Mouse (Mus musculus) limb, embryonic 14.5 days (tissue): ENCODE results near the gene 4933407L21Rik. TPM values are rescaled to one million over a fixed set of nuclear protein-coding genes. Genes with fewer than 3 reads are reported as not detected.

Experiments
- ATAC-seq: fragments of 200-750 bp; cut with Nextera tagmentation; 2 replicates; pipeline ENCODE4 v1.8.0; 2017; ENCODE audit warnings: low read depth, moderate number of reproducible peaks, moderate TSS enrichment; ENCODE audit not compliant: low FRiP score
- DNase-seq: peaks from one replicate; pipeline ENCODE4 v3.0.0-alpha.2; 2015; ENCODE audit warnings: low spot score
- H3K27ac ChIP-seq: fragments of 300-500 bp; sonication (generic); replicated peaks from 2 replicates; pipeline ENCODE4 v1.5.1; 2014; ENCODE audit warnings: low read depth, mild to moderate bottlenecking, low read length, moderate library complexity, mixed read lengths
- H3K27me3 ChIP-seq: fragments of 300-500 bp; sonication (generic); 2 replicates; pipeline ENCODE4 v1.6.1; 2014; ENCODE audit warnings: low read length, mixed read lengths; ENCODE audit not compliant: control insufficient read depth, insufficient read depth
- H3K36me3 ChIP-seq: fragments of 300-500 bp; sonication (generic); 2 replicates; pipeline ENCODE4 v1.6.1; 2014; ENCODE audit warnings: mild to moderate bottlenecking, low read length, moderate library complexity, mixed read lengths; ENCODE audit not compliant: control insufficient read depth, insufficient read depth
- H3K4me1 ChIP-seq: fragments of 300-500 bp; sonication (generic); 2 replicates; pipeline ENCODE4 v1.6.1; 2014; ENCODE audit warnings: antibody characterized with exemption, low read length, mixed read lengths; ENCODE audit not compliant: control insufficient read depth, insufficient read depth
- H3K4me2 ChIP-seq: fragments of 300-500 bp; sonication (generic); replicated peaks from 2 replicates; pipeline ENCODE4 v1.6.1; 2014; ENCODE audit warnings: low read depth, mild to moderate bottlenecking, low read length, moderate library complexity; ENCODE audit not compliant: severe bottlenecking
- H3K4me3 ChIP-seq: fragments of 300-500 bp; sonication (generic); replicated peaks from 2 replicates; pipeline ENCODE4 v1.5.1; 2014; ENCODE audit warnings: low read length
- H3K9ac ChIP-seq: fragments of 300-500 bp; sonication (generic); 2 replicates; pipeline ENCODE4 v1.6.1; 2014; ENCODE audit warnings: mild to moderate bottlenecking, low read depth, low read length, moderate library complexity; ENCODE audit not compliant: severe bottlenecking
- H3K9me3 ChIP-seq: fragments of 300-500 bp; sonication (generic); 2 replicates; pipeline ENCODE4 v1.6.1; 2016; ENCODE audit warnings: low read length; ENCODE audit not compliant: control insufficient read depth
- POLR2A ChIP-seq: fragments of 200-500 bp; IDR thresholded peaks from 2 replicates; pipeline ENCODE4 v1.8.0; 2012; ENCODE audit warnings: inconsistent platforms, mild to moderate bottlenecking, moderate library complexity, borderline replicate concordance; ENCODE audit not compliant: insufficient read depth, insufficient read length; ENCODE audit errors: extremely low read depth
- WGBS: fragments of 180-500 bp; shearing (Covaris S2); extraction: QIAGEN DNeasy Blood & Tissue Kit; methylation state at CpG from one replicate; pipeline ENCODE4 v1.1.7; 2014; 5-methylcytosine and 5-hydroxymethylcytosine counted together
- polyA plus RNA-seq, 2 experiments: library from polyadenylated mRNA; depleted of rRNA in 1 of 2; stranded (reverse) in 1 of 2; unstranded in 1 of 2; fragments of >200 nt; fragmentation: Nextera tagmentation in 1 of 2; extraction: Ambion mirVana in 1 of 2; gene quantifications; 2 replicates each; pipeline versions ENCODE4 v1.2.1 to v1.2.3; 2012 to 2014

Gene 4933407L21Rik
- polyA plus RNA-seq, 2 experiments: 0.66 to 1.2 TPM

DNA sequence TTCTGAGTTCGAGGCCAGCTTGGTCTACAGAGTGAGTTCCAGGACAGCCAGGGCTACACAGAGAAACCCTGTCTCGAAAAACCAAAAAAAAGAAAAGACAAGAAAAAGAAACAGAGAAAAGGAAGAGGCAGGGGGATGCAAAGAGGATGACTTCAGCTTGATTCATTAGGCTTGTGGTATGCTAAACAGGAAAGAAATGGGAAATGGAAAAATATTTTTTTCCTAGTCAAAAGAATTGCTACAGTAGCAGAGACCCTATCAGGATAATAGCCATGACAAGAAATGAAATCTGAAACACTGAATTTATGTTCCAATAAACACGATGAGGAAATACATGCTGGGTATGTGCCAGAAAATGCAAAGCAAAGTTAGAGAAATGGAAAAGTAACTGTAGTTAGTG, 26.9 kb downstream of the 4933407L21Rik start:
- Histone ChIP-seq H3K9ac (no peak overlapping the region), H3K27ac (no peak overlapping the region), H3K4me1 (peaks cover 4% of the 10 kb centered on the region; the same call in 1 of the 2 replicates), H3K27me3 (no peaks in the 10 kb centered on the region), H3K4me2 (no peak overlapping the region), H3K36me3 (no peaks in the 10 kb centered on the region), H3K4me3 (no peak overlapping the region), H3K9me3 (no peaks in the 10 kb centered on the region)
- no peak for TF ChIP-seq POLR2A
- ATAC-seq: no peak
- WGBS: 57% methylated on average over 3 of the region's 3 CpGs
- DNase-seq: no peak

- H3K36me3 ChIP-seq: no peaks in the 10 kb centered on the region
- peaks cover 4% of the 10 kb centered on the region; the same call in 1 of the 2 replicates for H3K4me1 ChIP-seq
- no peak overlapping the region for H3K4me2 ChIP-seq
- no peak overlapping the region for H3K9ac ChIP-seq
- H3K9me3 ChIP-seq: no peaks in the 10 kb centered on the region
- no peak for ATAC-seq
- 84% methylated on average over 5 of the region's 5 CpGs for WGBS
- H3K27me3 ChIP-seq: no peaks in the 10 kb centered on the region
- no peak for DNase-seq
- H3K27ac ChIP-seq: no peak overlapping the region
- no peak overlapping the region for H3K4me3 ChIP-seq
- no peak for TF ChIP-seq POLR2A
These were observed 29.0 kb downstream of the 4933407L21Rik start for GRCm38 (mm10) chr1:85957290-85957689.

GRCm38 (mm10) chr1:85957942-85958619, 29.8 kb downstream of the 4933407L21Rik start:
- Histone ChIP-seq H3K4me3 (no peak overlapping the region), H3K4me2 (no peak overlapping the region), H3K9ac (no peak overlapping the region), H3K27ac (no peak overlapping the region), H3K27me3 (no peaks in the 10 kb centered on the region), H3K9me3 (no peaks in the 10 kb centered on the region), H3K36me3 (no peaks in the 10 kb centered on the region), H3K4me1 (peaks cover 4% of the 10 kb centered on the region; the same call in 1 of the 2 replicates)
- ATAC-seq: no peak
- WGBS: 39% methylated on average over 9 of the region's 9 CpGs
- DNase-seq: no peak
- no peak for TF ChIP-seq POLR2A

DNA sequence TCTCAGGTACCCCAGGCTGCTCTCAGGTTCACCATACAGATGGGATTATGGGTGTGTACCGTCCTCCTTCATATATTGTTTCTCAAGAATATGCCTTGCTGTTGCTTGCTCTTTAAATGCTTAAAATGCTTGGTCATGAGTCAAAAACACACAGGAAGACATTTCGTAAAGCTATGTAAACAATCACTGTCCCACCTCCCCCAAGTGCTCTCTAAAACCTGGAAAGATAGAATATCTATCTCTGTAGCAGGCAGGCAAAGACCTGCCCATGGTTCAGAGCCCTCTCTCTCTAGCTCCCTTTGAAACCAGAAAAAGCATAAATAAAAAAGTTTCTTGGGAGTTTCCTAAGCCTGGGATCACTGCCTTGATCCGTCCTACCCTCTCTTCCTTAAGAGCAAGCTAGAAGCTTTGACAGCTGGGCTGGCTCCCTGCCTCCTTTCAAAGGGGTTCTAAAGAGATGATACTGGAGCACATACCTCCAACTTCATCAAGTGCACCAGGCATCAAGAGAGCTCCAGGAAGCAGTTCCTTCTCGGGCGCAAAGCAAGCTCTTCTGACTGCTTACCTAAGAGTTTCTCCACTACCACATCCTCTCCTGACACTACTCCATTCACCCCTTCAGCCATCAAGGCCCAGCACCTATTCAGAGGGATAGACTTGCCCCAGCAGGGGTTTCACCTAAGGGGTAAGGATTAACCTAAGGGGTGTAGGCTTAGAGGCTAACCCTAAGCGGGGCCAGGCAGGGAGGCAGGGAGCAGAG, 31.0 kb downstream of the 4933407L21Rik start:
- no peaks in the 10 kb centered on the region for H3K27me3 ChIP-seq
- ATAC-seq (no peak), DNase-seq (no peak)
- TF ChIP-seq POLR2A: no peak
- H3K9me3 ChIP-seq: no peaks in the 10 kb centered on the region
- WGBS: 72% methylated on average over 6 of the region's 6 CpGs
- no peaks in the 10 kb centered on the region for H3K36me3 ChIP-seq
- no peak overlapping the region for H3K9ac ChIP-seq
- H3K4me2 ChIP-seq: no peak overlapping the region
- H3K27ac ChIP-seq: no peak overlapping the region
- peaks cover 4% of the 10 kb centered on the region; the same call in 1 of the 2 replicates for H3K4me1 ChIP-seq
- H3K4me3 ChIP-seq: no peak overlapping the region

- H3K9ac ChIP-seq: no peak overlapping the region
- no peak overlapping the region for H3K4me2 ChIP-seq
- no peak overlapping the region for H3K4me3 ChIP-seq
- ATAC-seq (no peak), DNase-seq (no peak)
- H3K9me3 ChIP-seq: no peaks in the 10 kb centered on the region
- no peak for TF ChIP-seq POLR2A
- H3K36me3 ChIP-seq: no peaks in the 10 kb centered on the region
- WGBS: 68% methylated on average over 2 of the region's 2 CpGs
- H3K4me1 ChIP-seq: peaks cover 4% of the 10 kb centered on the region; the same call in 1 of the 2 replicates
- H3K27me3 ChIP-seq: no peaks in the 10 kb centered on the region
- no peak overlapping the region for H3K27ac ChIP-seq
These were observed 31.6 kb downstream of the 4933407L21Rik start for GRCm38 (mm10) chr1:85959889-85960276.
